Mouse (Mus musculus) limb, embryonic 14.5 days (tissue): ENCODE results near the gene Gnb1l. TPM values are rescaled to one million over a fixed set of nuclear protein-coding genes. Genes with fewer than 3 reads are reported as not detected.

Experiments
- ATAC-seq: fragments of 200-750 bp; cut with Nextera tagmentation; 2 replicates; pipeline ENCODE4 v1.8.0; 2017; ENCODE audit warnings: low read depth, moderate number of reproducible peaks, moderate TSS enrichment; ENCODE audit not compliant: low FRiP score
- DNase-seq: peaks from one replicate; pipeline ENCODE4 v3.0.0-alpha.2; 2015; ENCODE audit warnings: low spot score
- H3K27ac ChIP-seq: fragments of 300-500 bp; sonication (generic); replicated peaks from 2 replicates; pipeline ENCODE4 v1.5.1; 2014; ENCODE audit warnings: low read depth, mild to moderate bottlenecking, low read length, moderate library complexity, mixed read lengths
- H3K27me3 ChIP-seq: fragments of 300-500 bp; sonication (generic); 2 replicates; pipeline ENCODE4 v1.6.1; 2014; ENCODE audit warnings: low read length, mixed read lengths; ENCODE audit not compliant: control insufficient read depth, insufficient read depth
- H3K36me3 ChIP-seq: fragments of 300-500 bp; sonication (generic); 2 replicates; pipeline ENCODE4 v1.6.1; 2014; ENCODE audit warnings: mild to moderate bottlenecking, low read length, moderate library complexity, mixed read lengths; ENCODE audit not compliant: control insufficient read depth, insufficient read depth
- H3K4me1 ChIP-seq: fragments of 300-500 bp; sonication (generic); 2 replicates; pipeline ENCODE4 v1.6.1; 2014; ENCODE audit warnings: antibody characterized with exemption, low read length, mixed read lengths; ENCODE audit not compliant: control insufficient read depth, insufficient read depth
- H3K4me2 ChIP-seq: fragments of 300-500 bp; sonication (generic); replicated peaks from 2 replicates; pipeline ENCODE4 v1.6.1; 2014; ENCODE audit warnings: low read depth, mild to moderate bottlenecking, low read length, moderate library complexity; ENCODE audit not compliant: severe bottlenecking
- H3K4me3 ChIP-seq: fragments of 300-500 bp; sonication (generic); replicated peaks from 2 replicates; pipeline ENCODE4 v1.5.1; 2014; ENCODE audit warnings: low read length
- H3K9ac ChIP-seq: fragments of 300-500 bp; sonication (generic); 2 replicates; pipeline ENCODE4 v1.6.1; 2014; ENCODE audit warnings: mild to moderate bottlenecking, low read depth, low read length, moderate library complexity; ENCODE audit not compliant: severe bottlenecking
- H3K9me3 ChIP-seq: fragments of 300-500 bp; sonication (generic); 2 replicates; pipeline ENCODE4 v1.6.1; 2016; ENCODE audit warnings: low read length; ENCODE audit not compliant: control insufficient read depth
- POLR2A ChIP-seq: fragments of 200-500 bp; IDR thresholded peaks from 2 replicates; pipeline ENCODE4 v1.8.0; 2012; ENCODE audit warnings: inconsistent platforms, mild to moderate bottlenecking, moderate library complexity, borderline replicate concordance; ENCODE audit not compliant: insufficient read depth, insufficient read length; ENCODE audit errors: extremely low read depth
- whole genome bisulfite sequencing: fragments of 180-500 bp; shearing (Covaris S2); extraction: QIAGEN DNeasy Blood & Tissue Kit; methylation state at CpG from one replicate; pipeline ENCODE4 v1.1.7; 2014; 5-methylcytosine and 5-hydroxymethylcytosine counted together
- polyA plus RNA-seq, 2 experiments: library from polyadenylated mRNA; depleted of rRNA in 1 of 2; stranded (reverse) in 1 of 2; unstranded in 1 of 2; fragments of >200 nt; fragmentation: Nextera tagmentation in 1 of 2; extraction: Ambion mirVana in 1 of 2; gene quantifications; 2 replicates each; pipeline versions ENCODE4 v1.2.1 to v1.2.3; 2012 to 2014

Gnb1l gene
- polyA plus RNA-seq, 2 experiments: 16.1 to 20.2 TPM

GRCm38 (mm10) chr16:18455407-18455806 lies 43.1 kb upstream of the Gnb1l start:
- Histone ChIP-seq H3K27me3 (no peaks in the 10 kb centered on the region), H3K4me3 (no peak overlapping the region), H3K9me3 (no peaks in the 10 kb centered on the region), H3K4me2 (no peak overlapping the region), H3K4me1 (peaks cover 30% of the 10 kb centered on the region), H3K36me3 (peaks cover 9% of the 10 kb centered on the region; the same call in 1 of the 2 replicates), H3K9ac (no peak overlapping the region), H3K27ac (no peak overlapping the region)
- no peak for TF ChIP-seq POLR2A
- no peak for DNase-seq
- WGBS: 75% methylated on average over 6 of the region's 6 CpGs
- ATAC-seq: no peak

DNA sequence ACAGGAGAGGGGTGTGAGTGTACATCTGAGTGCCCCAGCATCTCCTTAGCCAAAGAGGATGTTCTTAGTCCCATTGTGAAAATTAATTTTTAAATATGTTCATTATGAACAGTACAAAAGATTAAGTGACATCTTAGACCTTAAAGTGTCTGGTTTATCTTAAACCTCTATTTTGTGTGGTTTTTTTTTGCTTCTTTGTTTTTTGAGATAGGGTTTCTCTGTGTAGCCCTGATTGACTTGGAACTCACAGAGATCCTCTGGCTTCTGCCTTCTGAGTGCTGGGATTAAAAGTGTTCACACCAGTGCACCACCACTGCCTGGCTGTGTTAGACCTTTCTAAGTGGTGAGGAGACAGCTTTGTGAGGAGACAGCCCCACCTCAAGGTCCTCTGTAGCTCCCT lies 39.9 kb upstream of the Gnb1l start:
- no peak overlapping the region for H3K9ac ChIP-seq
- no peak overlapping the region for H3K27ac ChIP-seq
- DNase-seq (no peak), ATAC-seq (no peak)
- H3K9me3 ChIP-seq: no peaks in the 10 kb centered on the region
- H3K4me3 ChIP-seq: no peak overlapping the region
- no peak overlapping the region for H3K4me2 ChIP-seq
- no peak for TF ChIP-seq POLR2A
- H3K4me1 ChIP-seq: peaks cover 21% of the 10 kb centered on the region
- H3K36me3 ChIP-seq: peaks cover 9% of the 10 kb centered on the region; the same call in 1 of the 2 replicates
- no peaks in the 10 kb centered on the region for H3K27me3 ChIP-seq

GRCm38 (mm10) chr16:18459335-18459954 lies 39.1 kb upstream of the Gnb1l start:
- TF ChIP-seq POLR2A: no peak
- Histone ChIP-seq H3K4me2 (0 out of 2 replicates have a peak overlapping the region, but pooled peaks have one; percentile 20), H3K9me3 (no peaks in the 10 kb centered on the region), H3K9ac (no peak overlapping the region), H3K27me3 (no peaks in the 10 kb centered on the region), H3K27ac (0 out of 2 replicates have a peak overlapping the region, but pooled peaks have one; percentile 26), H3K36me3 (peaks cover 9% of the 10 kb centered on the region; the same call in 1 of the 2 replicates), H3K4me1 (peaks cover 25% of the 10 kb centered on the region), H3K4me3 (no peak overlapping the region)
- WGBS: 15% methylated on average over 12 of the region's 12 CpGs
- ATAC-seq (peak; percentile 41), DNase-seq (no peak)

DNA sequence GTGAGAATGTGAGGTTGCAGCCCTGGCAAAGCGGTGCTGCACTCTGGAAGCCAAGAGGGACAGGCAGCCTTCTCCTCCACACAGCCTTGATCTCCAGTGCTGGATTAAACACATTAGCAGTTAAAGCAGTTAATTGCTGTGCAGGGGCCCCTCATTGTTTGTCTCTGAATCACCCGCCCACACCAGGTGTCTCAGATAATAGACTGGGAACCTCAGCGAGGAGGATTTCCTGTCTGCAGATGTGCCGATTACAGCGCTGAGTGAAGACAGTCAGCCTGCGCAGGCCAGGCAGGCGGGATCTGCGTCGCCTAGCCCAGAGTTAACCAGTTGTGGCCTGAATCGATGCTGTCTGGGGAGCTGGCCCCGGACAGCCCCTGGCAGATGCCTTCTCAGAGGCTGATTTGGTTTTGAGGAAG lies 38.5 kb upstream of the Gnb1l start:
- WGBS: 9% methylated on average over 11 of the region's 11 CpGs
- H3K9ac ChIP-seq: no peak overlapping the region

GRCm38 (mm10) chr16:18460826-18461225 lies 37.7 kb upstream of the Gnb1l start:
- Histone ChIP-seq H3K4me1 (peaks cover 25% of the 10 kb centered on the region), H3K27ac (no peak overlapping the region)
- 86% methylated on average over 3 of the region's 3 CpGs for WGBS

More for the DNA sequence above, 38.5 kb upstream of the Gnb1l start:
- peaks cover 9% of the 10 kb centered on the region; the same call in 1 of the 2 replicates for H3K36me3 ChIP-seq
- no peaks in the 10 kb centered on the region for H3K9me3 ChIP-seq
- H3K4me3 ChIP-seq: no peak overlapping the region
- peaks cover 25% of the 10 kb centered on the region for H3K4me1 ChIP-seq
- ATAC-seq (peak; percentile 71), DNase-seq (peak; percentile 76)
- H3K27ac ChIP-seq: no peak overlapping the region
- no peak for TF ChIP-seq POLR2A
- H3K4me2 ChIP-seq: 0 out of 2 replicates have a peak overlapping the region, but pooled peaks have one; percentile 20
- H3K27me3 ChIP-seq: no peaks in the 10 kb centered on the region

More at GRCm38 (mm10) chr16:18460826-18461225, 37.7 kb upstream of the Gnb1l start:
- Histone ChIP-seq H3K36me3 (peaks cover 10% of the 10 kb centered on the region; the same call in 1 of the 2 replicates), H3K4me3 (no peak overlapping the region), H3K4me2 (no peak overlapping the region), H3K27me3 (no peaks in the 10 kb centered on the region), H3K9me3 (no peaks in the 10 kb centered on the region), H3K9ac (no peak overlapping the region)
- no peak for TF ChIP-seq POLR2A
- ATAC-seq (no peak), DNase-seq (no peak)
